Comparison of ENCODE assay signal across 24 mouse cellular contexts in genomic region chr6:126910727-126911126, GRCm38 (mm10). TPM values are rescaled to one million over a fixed set of nuclear protein-coding genes. Genes with fewer than 3 reads are reported as not detected.
DNase-seq lines count a peak whose midpoint lies in the region; ATAC-seq and TF ChIP-seq lines count a peak whose summit lies in the region.
"Had no signal": no experiment of that assay in that cellular context is flagged by ENCODE, and none has a peak within 500 bp of the region (broad histone marks: within the 10 kb centered on the region; RNA-seq: fewer than 3 reads in every experiment).

No protein-coding gene starts in this region.

- peak overlapping the region; percentile 32; the same call in 1 of the 2 replicates for H3K4me3 ChIP-seq in spleen, adult 2 months (ENCODE audit: extremely low read depth, insufficient read depth, insufficient read length)
- H3K4me3 ChIP-seq in hindbrain, embryonic 14.5 days (replicated peaks; ENCODE audit: low read length): no peak overlapping the region
- H3K4me3 ChIP-seq in forebrain, embryonic 11.5 days (ENCODE audit: low read depth, low read length): no peak overlapping the region
- H3K4me3 ChIP-seq in hindbrain, embryonic 12.5 days: no peak overlapping the region
- H3K4me3 ChIP-seq: heart, embryonic 10.5 days; hindbrain, embryonic 13.5 days; liver, embryonic 12.5 days; lung, embryonic 15.5 days; midbrain, embryonic 13.5 days; neural tube, embryonic 15.5 days; stomach, embryonic 15.5 days had no signal

- no peak for TF ChIP-seq POLR2A in spleen, adult 2 months (IDR thresholded peaks at IDR 0.05; ENCODE audit: low read depth, low read length)

- ATAC-seq in activated CD4-positive, CD25-positive, alpha-beta regulatory T cell, adult 4 months: peak; percentile 59
- no peak for ATAC-seq in hindbrain, embryonic 14.5 days (ENCODE audit: low FRiP score)
- no peak for ATAC-seq in forebrain, embryonic 11.5 days (replicated peaks; ENCODE audit: low FRiP score)
- ATAC-seq in hindbrain, embryonic 12.5 days (ENCODE audit: low FRiP score): no peak
- ATAC-seq: liver, embryonic 12.5 days; midbrain, embryonic 13.5 days had no signal

- no peak for TF ChIP-seq CTCF in spleen, adult 2 months (IDR thresholded peaks at IDR 0.05; ENCODE audit: extremely low read depth, insufficient read depth, insufficient read length, insufficient replicate concordance)

- H3K27me3 ChIP-seq in spleen, adult 2 months (ENCODE audit: control insufficient read depth, insufficient read depth, low read length): no peaks in the 10 kb centered on the region
- no peaks in the 10 kb centered on the region for H3K27me3 ChIP-seq in hindbrain, embryonic 14.5 days (ENCODE audit: control insufficient read depth, insufficient read depth, low read length)
- H3K27me3 ChIP-seq in forebrain, embryonic 11.5 days (ENCODE audit: control insufficient read depth, insufficient read depth, low read length): no peaks in the 10 kb centered on the region
- 0 out of 2 replicates have a peak, but pooled peaks cover 2% of the 10 kb centered on the region for H3K27me3 ChIP-seq in hindbrain, embryonic 12.5 days
- H3K27me3 ChIP-seq: hindbrain, embryonic 13.5 days; liver, embryonic 12.5 days; lung, embryonic 15.5 days; midbrain, embryonic 13.5 days; neural tube, embryonic 15.5 days; stomach, embryonic 15.5 days had no signal

- no peaks in the 10 kb centered on the region for H3K36me3 ChIP-seq in spleen, adult 2 months (ENCODE audit: control insufficient read depth, insufficient read depth, low read length)
- no peaks in the 10 kb centered on the region for H3K36me3 ChIP-seq in hindbrain, embryonic 14.5 days (replicated peaks; ENCODE audit: control insufficient read depth, insufficient read depth)
- no peaks in the 10 kb centered on the region for H3K36me3 ChIP-seq in forebrain, embryonic 11.5 days (ENCODE audit: control insufficient read depth, insufficient read depth, low read length)
- no peaks in the 10 kb centered on the region for H3K36me3 ChIP-seq in hindbrain, embryonic 12.5 days
- H3K36me3 ChIP-seq: heart, embryonic 10.5 days; hindbrain, embryonic 13.5 days; liver, embryonic 12.5 days; lung, embryonic 15.5 days; midbrain, embryonic 13.5 days; neural tube, embryonic 15.5 days; stomach, embryonic 15.5 days had no signal

- peak in 1 of 2 experiments; percentile 7 for DNase-seq in spleen, adult 2 months (ENCODE audit: low read depth in 1 of 2, low spot score in 2 of 2)
- no peak for DNase-seq in spleen, adult 18-20 months
- DNase-seq in induced T-regulatory cell, adult 2 months (ENCODE audit: low read depth): peak; percentile 19
- DNase-seq in hindbrain, embryonic 14.5 days (ENCODE audit: low spot score): no peak
- DNase-seq in forebrain, embryonic 11.5 days (ENCODE audit: low spot score): no peak
- DNase-seq: adrenal gland, postnatal 14 days; cerebellum, adult 9-10 months; gastrocnemius, postnatal 25 days; heart, postnatal 10 days; layer of hippocampus, postnatal 36 days; left cerebral cortex, postnatal 4 days; right cerebral cortex, postnatal 4 days had no signal

- peaks cover 5% of the 10 kb centered on the region; the same call in 1 of the 2 replicates for H3K4me1 ChIP-seq in spleen, adult 2 months (ENCODE audit: control insufficient read depth, insufficient read depth, insufficient read length)
- no peaks in the 10 kb centered on the region for H3K4me1 ChIP-seq in hindbrain, embryonic 14.5 days (replicated peaks; ENCODE audit: control insufficient read depth, insufficient read depth, low read length)
- H3K4me1 ChIP-seq in forebrain, embryonic 11.5 days (replicated peaks; ENCODE audit: control insufficient read depth, insufficient read depth, low read length): no peaks in the 10 kb centered on the region
- H3K4me1 ChIP-seq in hindbrain, embryonic 12.5 days: no peaks in the 10 kb centered on the region
- H3K4me1 ChIP-seq: heart, embryonic 10.5 days; hindbrain, embryonic 13.5 days; liver, embryonic 12.5 days; lung, embryonic 15.5 days; midbrain, embryonic 13.5 days; neural tube, embryonic 15.5 days; stomach, embryonic 15.5 days had no signal

- WGBS in spleen, adult 2 months: 10% methylated on average over 4 of the region's 4 CpGs
- WGBS in hindbrain, embryonic 14.5 days: 88% methylated on average over 4 of the region's 4 CpGs
- 86% methylated on average over 4 of the region's 4 CpGs for WGBS in forebrain, embryonic 11.5 days
- 81% methylated on average over 4 of the region's 4 CpGs for WGBS in hindbrain, embryonic 12.5 days

- no peaks in the 10 kb centered on the region for H3K9me3 ChIP-seq in hindbrain, embryonic 14.5 days (ENCODE audit: control insufficient read depth, low read length)
- H3K9me3 ChIP-seq in forebrain, embryonic 11.5 days (ENCODE audit: control insufficient read depth, low read length): no peaks in the 10 kb centered on the region
- no peaks in the 10 kb centered on the region for H3K9me3 ChIP-seq in hindbrain, embryonic 12.5 days (replicated peaks)
- H3K9me3 ChIP-seq: heart, embryonic 10.5 days; hindbrain, embryonic 13.5 days; liver, embryonic 12.5 days; lung, embryonic 15.5 days; midbrain, embryonic 13.5 days; neural tube, embryonic 15.5 days; stomach, embryonic 15.5 days had no signal

- H3K4me2 ChIP-seq in hindbrain, embryonic 14.5 days (replicated peaks): no peak overlapping the region
- no peak overlapping the region for H3K4me2 ChIP-seq in forebrain, embryonic 11.5 days (ENCODE audit: low read depth, low read length, severe bottlenecking)
- no peak overlapping the region for H3K4me2 ChIP-seq in hindbrain, embryonic 12.5 days (replicated peaks)
- H3K4me2 ChIP-seq: hindbrain, embryonic 13.5 days; liver, embryonic 12.5 days; lung, embryonic 15.5 days; midbrain, embryonic 13.5 days; neural tube, embryonic 15.5 days; stomach, embryonic 15.5 days had no signal

- peak overlapping the region; percentile 58; the same call in 1 of the 2 replicates for H3K27ac ChIP-seq in spleen, adult 2 months (ENCODE audit: insufficient read depth, low read length)
- H3K27ac ChIP-seq in hindbrain, embryonic 14.5 days: no peak overlapping the region
- no peak overlapping the region for H3K27ac ChIP-seq in forebrain, embryonic 11.5 days (ENCODE audit: low read depth, low read length)
- H3K27ac ChIP-seq in hindbrain, embryonic 12.5 days: no peak overlapping the region
- H3K27ac ChIP-seq: heart, embryonic 10.5 days; hindbrain, embryonic 13.5 days; liver, embryonic 12.5 days; lung, embryonic 15.5 days; macrophage; midbrain, embryonic 13.5 days; neural tube, embryonic 15.5 days; stomach, embryonic 15.5 days had no signal

- H3K9ac ChIP-seq in hindbrain, embryonic 14.5 days: no peak overlapping the region
- H3K9ac ChIP-seq in forebrain, embryonic 11.5 days (ENCODE audit: low read length): no peak overlapping the region
- H3K9ac ChIP-seq in hindbrain, embryonic 12.5 days: no peak overlapping the region
- H3K9ac ChIP-seq: hindbrain, embryonic 13.5 days; liver, embryonic 12.5 days; lung, embryonic 15.5 days; midbrain, embryonic 13.5 days; neural tube, embryonic 15.5 days; stomach, embryonic 15.5 days had no signal

RNA-seq across cellular contexts. Expression of gene Dyrk4, which starts 10.9 kb away (rescaled TPM):
- 0.20 and 0.25 TPM in 2 replicates for polyA plus RNA-seq in spleen, adult 2 months (2012; rRNA removed)
- under 1 TPM in 1 of 2 experiments, not detected in 1; 0.23 TPM for polyA plus RNA-seq in activated CD4-positive, CD25-positive, alpha-beta regulatory T cell, adult 4 months (2017; shearing (Covaris generic))
- polyA plus RNA-seq in hindbrain, embryonic 14.5 days (2014; fragmentation: Nextera tagmentation; extraction: Ambion mirVana): 0.09 and 0.12 TPM in 2 replicates
- not detected in 2 replicates for polyA plus RNA-seq in forebrain, embryonic 11.5 days (2014; fragmentation: Nextera tagmentation; extraction: Ambion mirVana)
- polyA plus RNA-seq in hindbrain, embryonic 12.5 days (2016; fragmentation: Nextera tagmentation; extraction: Ambion mirVana): 0.30 TPM in 1 of 2 replicates, not detected in the other
- polyA plus RNA-seq: heart, embryonic 10.5 days; kidney, embryonic 14.5 days; liver, embryonic 12.5 days; macrophage; stomach, embryonic 15.5 days had no signal

RNA-seq across cellular contexts. Expression of gene Rad51ap1, which starts 28.7 kb away (rescaled TPM):
- 3.2 and 4.1 TPM in 2 replicates for polyA plus RNA-seq in spleen, adult 2 months (2012; rRNA removed)
- 10 to 100 TPM; 10.9 to 19.8 TPM for polyA plus RNA-seq in activated CD4-positive, CD25-positive, alpha-beta regulatory T cell, adult 4 months (2017; shearing (Covaris generic))
- 15.3 and 17.6 TPM in 2 replicates for polyA plus RNA-seq in hindbrain, embryonic 14.5 days (2014; fragmentation: Nextera tagmentation; extraction: Ambion mirVana)
- polyA plus RNA-seq in forebrain, embryonic 11.5 days (2014; fragmentation: Nextera tagmentation; extraction: Ambion mirVana): 82.0 and 104 TPM in 2 replicates
- 42.6 and 45.1 TPM in 2 replicates for polyA plus RNA-seq in hindbrain, embryonic 12.5 days (2016; fragmentation: Nextera tagmentation; extraction: Ambion mirVana)

RNA-seq across cellular contexts. Expression of gene D6Wsu163e, which starts 29.0 kb away (rescaled TPM):
- 3.0 and 4.4 TPM in 2 replicates for polyA plus RNA-seq in spleen, adult 2 months (2012; rRNA removed)
- 10 to 100 TPM in 1 of 2 experiments, 1 to 10 TPM in 1; 9.8 to 11.2 TPM for polyA plus RNA-seq in activated CD4-positive, CD25-positive, alpha-beta regulatory T cell, adult 4 months (2017; shearing (Covaris generic))
- 32.5 and 35.4 TPM in 2 replicates for polyA plus RNA-seq in hindbrain, embryonic 14.5 days (2014; fragmentation: Nextera tagmentation; extraction: Ambion mirVana)
- polyA plus RNA-seq in forebrain, embryonic 11.5 days (2014; fragmentation: Nextera tagmentation; extraction: Ambion mirVana): 19.7 and 19.8 TPM in 2 replicates
- 19.1 and 20.5 TPM in 2 replicates for polyA plus RNA-seq in hindbrain, embryonic 12.5 days (2016; fragmentation: Nextera tagmentation; extraction: Ambion mirVana)

RNA-seq across cellular contexts. Expression of gene Akap3, which starts 57.8 kb away (rescaled TPM):
- not detected in 2 replicates for polyA plus RNA-seq in spleen, adult 2 months (2012; rRNA removed)
- polyA plus RNA-seq in activated CD4-positive, CD25-positive, alpha-beta regulatory T cell, adult 4 months (2017; shearing (Covaris generic)): not detected
- 0.09 and 0.19 TPM in 2 replicates for polyA plus RNA-seq in hindbrain, embryonic 14.5 days (2014; fragmentation: Nextera tagmentation; extraction: Ambion mirVana)
- polyA plus RNA-seq in forebrain, embryonic 11.5 days (2014; fragmentation: Nextera tagmentation; extraction: Ambion mirVana): 0.12 TPM in 1 of 2 replicates, not detected in the other
- polyA plus RNA-seq in hindbrain, embryonic 12.5 days (2016; fragmentation: Nextera tagmentation; extraction: Ambion mirVana): 0.13 TPM in 1 of 2 replicates, not detected in the other
- polyA plus RNA-seq: embryonic facial prominence, embryonic 14.5 days; heart, embryonic 10.5 days; liver, embryonic 12.5 days; lung, embryonic 15.5 days; stomach, embryonic 15.5 days had no signal
